8 mouse cellular contexts compared by ENCODE assay signal in genomic region chr11:50841023-50841735, GRCm38 (mm10). TPM values are rescaled to one million over a fixed set of nuclear protein-coding genes. Genes with fewer than 3 reads are reported as not detected.
DNase-seq lines count a peak whose midpoint lies in the region; ATAC-seq lines count a peak whose summit lies in the region.

Gene Zfp879 (minus strand): TSS chr11:50841552.

- peak; percentile 85 for DNase-seq in T-cell, adult 2 months (ENCODE audit: low spot score)
- peak; percentile 97 to 98 for DNase-seq in cerebellum, postnatal 25 days
- DNase-seq in gastrocnemius, adult 18-20 months (ENCODE audit: low spot score), result peak; percentile 91
- DNase-seq in layer of hippocampus, postnatal 36 days, result peak; percentile 92 to 93
- peak; percentile 91 for DNase-seq in lung, postnatal 14 days
- DNase-seq in retina, postnatal 7 days (ENCODE audit: low read depth, low spot score), result peak; percentile 85
- peak; percentile 85 to 87 for DNase-seq in urinary bladder, adult 18-20 months (ENCODE audit: low spot score in 2 of 2)

- H3K4me3 ChIP-seq in hindbrain, embryonic 15.5 days, result peak within 1 kb of the TSS; percentile 49

- H3K9me3 ChIP-seq in hindbrain, embryonic 15.5 days, result no peaks in the 10 kb centered on the region

- peak; percentile 98 for ATAC-seq in hindbrain, embryonic 15.5 days (ENCODE audit: low FRiP score, low read depth)

- no peaks in the 10 kb centered on the region for H3K36me3 ChIP-seq in hindbrain, embryonic 15.5 days

- H3K4me1 ChIP-seq in hindbrain, embryonic 15.5 days (replicated peaks), result peaks cover 14% of the 10 kb centered on the region

- 21% methylated on average over 22 of the region's 22 CpGs for WGBS in hindbrain, embryonic 15.5 days

- H3K4me2 ChIP-seq in hindbrain, embryonic 15.5 days, result peak within 1 kb of the TSS; percentile 78

- H3K27me3 ChIP-seq in hindbrain, embryonic 15.5 days, result no peaks in the 10 kb centered on the region

- H3K27ac ChIP-seq in hindbrain, embryonic 15.5 days (replicated peaks), result peak within 1 kb of the TSS; percentile 81

- H3K9ac ChIP-seq in hindbrain, embryonic 15.5 days, result peak within 1 kb of the TSS; percentile 63

RNA-seq across cellular contexts. Expression of gene Zfp879, which starts in this region (rescaled TPM):
- total RNA-seq in gastrocnemius, adult 18-20 months (2021), result 1 to 10 TPM; 2.0 to 2.4 TPM
- 1.2 and 2.0 TPM in 2 replicates for polyA plus RNA-seq in hindbrain, embryonic 15.5 days (2015; fragmentation: Nextera tagmentation; extraction: Ambion mirVana)
- total RNA-seq in layer of hippocampus, postnatal 36 days (2021), result 1 to 10 TPM; 3.3 to 5.0 TPM

Comparison
In these comparisons a context has a peak if more than half of its experiments do, and no peak if none do; other contexts are left out.
1. Peak in every context shown above with its lines: DNase-seq, ATAC-seq, H3K4me3 ChIP-seq and H3K27ac ChIP-seq.